Mouse (Mus musculus): ENCODE results near the gene Gm20696. TPM values are rescaled to one million over a fixed set of nuclear protein-coding genes. Genes with fewer than 3 reads are reported as not detected.

Gm20696 gene
- total and polyA plus RNA-seq, 3 experiments: 0.59 TPM; not detected in 2

DNA sequence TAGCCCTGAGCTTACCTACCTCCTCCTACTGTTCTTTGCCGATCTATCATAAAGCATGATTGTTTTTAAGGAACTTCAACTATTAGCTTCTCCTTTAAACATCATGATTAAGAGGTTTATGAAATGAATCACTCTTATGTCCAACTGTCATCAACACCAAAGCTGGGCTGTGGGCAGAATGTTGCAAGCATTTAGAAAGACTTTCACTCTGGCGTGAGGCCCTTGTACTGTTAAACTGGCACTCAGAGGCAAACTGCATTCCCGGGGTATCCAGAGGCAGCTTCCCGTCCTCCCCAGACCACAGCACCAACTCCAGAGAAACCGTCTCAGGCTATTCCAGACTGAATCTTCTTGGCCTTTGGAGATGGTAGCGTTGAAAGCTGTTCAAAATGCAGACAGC lies 230.2 kb downstream of the Gm20696 start:
- Histone ChIP-seq H3K9ac (ENCODE audit: insufficient read depth, low read depth) (no peak overlapping the region), H3K36me3 (replicated peaks in 1 of 2; ENCODE audit: control insufficient read depth in 1 of 2, insufficient read depth in 1 of 2, low read length in 1 of 2) (no peaks in the 10 kb centered on the region), H3K9me3 (replicated peaks; ENCODE audit: low read length) (no peaks in the 10 kb centered on the region), H3K4me3 (replicated peaks in 1 of 3; ENCODE audit: low read depth in 2 of 3, low read length in 2 of 3, poor library complexity in 1 of 3) (no peak overlapping the region), H3K4me2 (ENCODE audit: insufficient read depth, low read depth, poor library complexity, severe bottlenecking) (no peak overlapping the region), H3K27ac (ENCODE audit: insufficient read depth, low read depth) (no peak overlapping the region), H3K79me2 (replicated peaks; ENCODE audit: control insufficient read depth, extremely low read depth, insufficient read depth, poor library complexity, severe bottlenecking) (no peaks in the 10 kb centered on the region), H3K4me1 (ENCODE audit: control insufficient read depth in 1 of 2, insufficient read depth in 2 of 2) (peaks cover 2 to 26% of the 10 kb centered on the region in 2 experiments; a peak in 2 of 4 replicates), H3K27me3 (replicated peaks) (no peaks in the 10 kb centered on the region)
- no peak for TF ChIP-seq USF2 (conservative IDR thresholded peaks at IDR 0.05; ENCODE audit: low read depth, low read length)
- no peak for TF ChIP-seq E2F4 (IDR thresholded peaks at IDR 0.05; ENCODE audit: insufficient replicate concordance, low read depth, low read length)
- no peak for TF ChIP-seq POLR2AphosphoS2 (IDR thresholded peaks at IDR 0.05; ENCODE audit: low read depth, low read length)
- no peak for TF ChIP-seq MYC (IDR thresholded peaks at IDR 0.05; ENCODE audit: low read depth, low read length)
- no peak for TF ChIP-seq CHD1 (IDR thresholded peaks at IDR 0.05; ENCODE audit: low read depth, low read length)
- no peak for TF ChIP-seq TBP (conservative IDR thresholded peaks at IDR 0.05; ENCODE audit: low read depth, low read length)
- no peak for TF ChIP-seq ZKSCAN1 (IDR thresholded peaks at IDR 0.05; ENCODE audit: borderline replicate concordance, low read depth, low read length)
- TF ChIP-seq EP300 (IDR thresholded peaks at IDR 0.05; ENCODE audit: low read length): no peak
- no peak for TF ChIP-seq NELFE (IDR thresholded peaks at IDR 0.05; ENCODE audit: low read depth, low read length)
- no peak for TF ChIP-seq RAD21 (IDR thresholded peaks at IDR 0.05; ENCODE audit: low read depth, low read length)
- TF ChIP-seq ZMIZ1 (IDR thresholded peaks at IDR 0.05; ENCODE audit: low read depth, low read length): no peak
- no peak for TF ChIP-seq SIN3A (IDR thresholded peaks at IDR 0.05; ENCODE audit: low read length)
- TF ChIP-seq JUN (IDR thresholded peaks at IDR 0.05; ENCODE audit: insufficient read depth, low read depth, low read length): no peak
- TF ChIP-seq ETS1 (conservative IDR thresholded peaks at IDR 0.05; ENCODE audit: low read depth, low read length): no peak
- TF ChIP-seq GABPA (IDR thresholded peaks at IDR 0.05; ENCODE audit: insufficient replicate concordance, low read depth, low read length): no peak
- no peak for TF ChIP-seq IRF4 (IDR thresholded peaks at IDR 0.05; ENCODE audit: low read depth, low read length)
- no peak for TF ChIP-seq CHD2 (IDR thresholded peaks at IDR 0.05; ENCODE audit: low read length)
- no peak for TF ChIP-seq JUND (conservative IDR thresholded peaks at IDR 0.05; ENCODE audit: low read depth, low read length)
- in situ Hi-C loops (cut with MboI; ENCODE audit: low pct_ligation_motif_present, low pct_unique_long_range_greater_than_20kb, low sequenced_read_pairs): no loop called here
- dilution Hi-C loops (cut with MboI; ENCODE audit: extremely low pct_ligation_motif_present, extremely low pct_unique_long_range_greater_than_20kb, low sequenced_read_pairs): no loop called here
- no peak for DNase-seq (ENCODE audit: extremely low read depth)

DNA sequence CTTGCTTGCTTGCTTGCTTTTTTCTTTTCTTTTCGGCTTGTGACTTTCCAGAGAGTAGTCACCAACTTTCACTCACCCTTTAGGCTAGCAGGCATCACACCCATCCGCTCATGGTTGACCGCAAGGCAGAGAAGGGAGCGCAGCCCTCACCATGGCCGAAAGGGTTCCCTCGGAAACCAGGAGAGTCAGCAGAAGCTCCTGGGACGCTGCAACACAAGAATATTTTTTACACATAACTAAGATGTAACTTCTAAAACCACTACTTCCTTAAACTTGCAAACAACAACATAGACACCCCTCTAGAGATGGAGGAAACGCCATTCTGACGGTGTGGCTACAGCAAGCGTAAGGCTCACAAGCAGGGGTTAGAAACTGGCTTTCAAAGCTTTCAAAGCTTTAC lies 231.5 kb downstream of the Gm20696 start:
- Histone ChIP-seq H3K4me2 (ENCODE audit: insufficient read depth, low read depth, poor library complexity, severe bottlenecking) (no peak overlapping the region), H3K79me2 (replicated peaks; ENCODE audit: control insufficient read depth, extremely low read depth, insufficient read depth, poor library complexity, severe bottlenecking) (no peaks in the 10 kb centered on the region), H3K27me3 (replicated peaks) (no peaks in the 10 kb centered on the region), H3K4me3 (replicated peaks in 1 of 3; ENCODE audit: low read depth in 2 of 3, low read length in 2 of 3, poor library complexity in 1 of 3) (no peak overlapping the region), H3K9me3 (replicated peaks; ENCODE audit: low read length) (no peaks in the 10 kb centered on the region), H3K9ac (ENCODE audit: insufficient read depth, low read depth) (no peak overlapping the region), H3K36me3 (replicated peaks in 1 of 2; ENCODE audit: control insufficient read depth in 1 of 2, insufficient read depth in 1 of 2, low read length in 1 of 2) (no peaks in the 10 kb centered on the region), H3K27ac (ENCODE audit: insufficient read depth, low read depth) (no peak overlapping the region), H3K4me1 (ENCODE audit: control insufficient read depth in 1 of 2, insufficient read depth in 2 of 2) (peaks cover 2 to 26% of the 10 kb centered on the region in 2 experiments; a peak in 2 of 4 replicates)
- no peak for TF ChIP-seq MAZ (IDR thresholded peaks at IDR 0.05; ENCODE audit: low read depth, low read length)
- TF ChIP-seq ETS1 (conservative IDR thresholded peaks at IDR 0.05; ENCODE audit: low read depth, low read length): no peak
- TF ChIP-seq MXI1 (IDR thresholded peaks at IDR 0.05; ENCODE audit: low read depth, low read length): no peak
- TF ChIP-seq CHD2 (IDR thresholded peaks at IDR 0.05; ENCODE audit: low read length): no peak
- no peak for TF ChIP-seq IRF4 (IDR thresholded peaks at IDR 0.05; ENCODE audit: low read depth, low read length)
- no peak for TF ChIP-seq USF1 (IDR thresholded peaks at IDR 0.05; ENCODE audit: low read depth, low read length)
- no peak for TF ChIP-seq ELF1 (IDR thresholded peaks at IDR 0.05; ENCODE audit: low read depth, low read length)
- TF ChIP-seq EP300 (IDR thresholded peaks at IDR 0.05; ENCODE audit: low read length): no peak
- TF ChIP-seq BHLHE40 (IDR thresholded peaks at IDR 0.05; ENCODE audit: low read depth, low read length): no peak
- TF ChIP-seq SIN3A (IDR thresholded peaks at IDR 0.05; ENCODE audit: low read length): no peak
- dilution Hi-C loops (cut with MboI; ENCODE audit: extremely low pct_ligation_motif_present, extremely low pct_unique_long_range_greater_than_20kb, low sequenced_read_pairs): no loop called here
- in situ Hi-C loops (cut with MboI; ENCODE audit: low pct_ligation_motif_present, low pct_unique_long_range_greater_than_20kb, low sequenced_read_pairs): no loop called here
- no peak for DNase-seq (ENCODE audit: extremely low read depth)
